Mouse (Mus musculus): ENCODE measurements around the gene Nipal3.
A peak's percentile ranks its signal among the peaks of the same experiment; 100 is the strongest.

The Nipal3 gene

DNA sequence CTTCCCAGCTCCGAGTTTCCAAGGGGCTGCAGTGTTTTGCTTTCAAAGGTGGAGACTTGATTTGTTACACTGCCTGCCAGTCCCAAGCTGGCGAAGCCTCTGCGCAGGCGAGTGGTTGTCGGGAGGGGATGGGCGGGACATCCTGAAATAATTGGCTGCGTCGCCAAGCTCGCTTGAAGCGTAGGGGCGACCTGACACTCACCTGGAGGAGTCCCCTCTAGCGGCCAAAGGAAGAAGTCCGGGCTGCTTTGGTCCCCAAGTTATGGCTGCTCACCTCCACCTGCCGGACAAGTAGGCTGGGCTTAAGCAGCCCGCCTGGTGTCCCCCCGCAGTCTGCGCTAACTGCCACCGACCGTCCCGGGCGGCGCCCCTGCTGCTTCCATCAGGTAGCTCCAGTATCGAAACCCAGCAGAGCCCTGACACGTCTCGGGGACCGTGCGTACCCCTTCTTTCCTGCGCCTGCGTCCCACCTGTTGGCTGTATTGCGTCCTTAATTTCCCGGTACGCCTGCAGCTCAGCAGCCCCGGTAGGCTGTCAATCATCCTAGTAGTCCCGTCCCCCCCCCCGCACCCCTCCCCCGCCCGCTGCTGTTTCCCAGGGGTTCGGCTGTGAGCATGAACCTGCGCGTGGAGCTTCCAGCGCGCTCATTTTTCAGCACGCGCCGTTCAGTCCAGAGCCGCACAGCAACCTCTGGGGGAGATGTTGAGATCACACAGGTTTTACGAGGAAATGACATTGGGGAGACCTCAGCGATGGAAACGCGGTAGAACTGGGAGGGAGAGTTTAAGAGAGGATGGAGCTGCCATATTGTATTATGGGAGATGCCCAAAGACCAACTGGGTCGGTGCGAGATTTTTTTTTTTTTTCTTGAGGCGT, at the start of gene Nipal3, which contains the start of gene Stpg1:
TSS of gene Nipal3 (minus strand) at position 518 of the 876 bp plus-strand sequence.
TSS of gene Stpg1 (plus strand) at position 270 of the 876 bp plus-strand sequence.
- DNase-seq = peak; percentile 95 to 96

DNA sequence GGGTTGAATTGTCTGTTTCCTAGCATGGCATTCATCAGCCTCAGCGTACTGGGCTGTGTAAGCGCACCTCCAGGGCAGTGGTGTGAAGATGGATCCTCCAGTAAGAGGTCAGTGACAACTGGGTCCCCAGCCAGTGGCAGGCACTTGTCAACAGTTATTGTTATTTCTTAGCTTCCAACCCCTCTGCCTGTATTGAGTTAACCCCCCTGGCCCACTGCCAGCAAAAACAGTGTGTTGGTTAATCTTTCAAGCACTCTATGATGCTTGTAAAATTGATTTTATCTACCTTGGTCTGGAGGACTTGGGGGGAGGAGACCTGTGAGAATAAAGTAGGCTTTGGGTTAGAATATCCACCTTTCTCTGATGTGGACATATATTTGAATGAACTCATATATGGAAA, 49.4 kb upstream of the Nipal3 start:
- DNase-seq = no peak

DNA sequence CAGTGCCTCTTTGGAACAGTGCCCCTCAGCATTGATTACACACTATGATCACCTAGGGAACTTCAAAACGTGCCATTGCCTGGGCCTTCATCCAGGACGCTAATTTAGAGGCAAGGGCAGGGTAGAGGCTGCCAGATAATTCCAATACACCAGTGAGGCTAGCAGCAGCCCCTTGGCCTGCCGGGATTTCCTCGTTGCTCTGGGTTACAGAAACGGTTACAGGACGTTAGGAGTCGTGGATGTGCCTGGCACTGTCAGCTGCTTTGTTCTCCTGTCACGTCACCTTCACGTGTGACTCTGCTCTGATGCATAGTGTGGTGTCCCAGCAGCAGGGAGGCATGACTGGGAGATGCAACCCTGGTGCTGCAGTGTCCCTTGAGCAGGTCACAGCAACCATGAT, 45.2 kb upstream of the Nipal3 start:
- DNase-seq = no peak

DNA sequence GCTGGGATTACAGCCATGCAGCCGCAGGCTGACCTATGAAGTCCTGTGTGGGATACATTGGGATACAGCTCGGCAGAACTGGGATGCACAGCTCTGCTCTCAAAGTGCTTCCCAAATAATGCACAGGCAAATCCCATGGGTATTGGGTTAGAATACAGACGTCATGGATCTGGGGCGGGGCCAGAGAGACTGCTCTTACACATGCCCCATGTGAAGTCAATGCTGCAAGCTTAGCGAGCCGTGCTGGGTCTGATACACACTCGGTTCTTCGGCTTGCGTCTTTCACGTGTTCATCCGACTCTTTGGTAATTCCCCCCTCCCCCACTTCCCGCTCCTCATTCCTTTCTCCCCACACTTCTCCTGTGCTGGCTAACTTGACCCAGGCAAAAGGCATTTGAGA, 44.2 kb upstream of the Nipal3 start:
- no peak for DNase-seq

DNA sequence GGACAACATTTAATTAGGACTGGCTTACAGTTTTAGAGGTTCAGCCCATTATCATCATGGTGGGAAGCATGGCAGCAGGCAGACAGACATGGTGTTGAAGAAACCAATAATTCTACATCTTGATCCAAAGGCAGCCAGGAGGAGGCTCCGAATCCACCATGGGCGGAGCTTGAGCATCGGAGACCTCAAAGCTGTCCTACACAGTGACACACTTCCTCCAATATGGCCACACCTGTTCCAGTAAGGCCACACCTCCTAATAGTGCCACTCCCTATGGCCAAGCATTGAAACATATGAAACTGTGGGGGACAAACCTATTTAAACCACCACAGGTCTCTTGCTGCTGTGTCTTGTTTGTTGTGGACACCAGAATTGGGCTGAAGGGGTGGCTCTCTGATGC, 40.2 kb upstream of the Nipal3 start:
- DNase-seq = no peak

DNA sequence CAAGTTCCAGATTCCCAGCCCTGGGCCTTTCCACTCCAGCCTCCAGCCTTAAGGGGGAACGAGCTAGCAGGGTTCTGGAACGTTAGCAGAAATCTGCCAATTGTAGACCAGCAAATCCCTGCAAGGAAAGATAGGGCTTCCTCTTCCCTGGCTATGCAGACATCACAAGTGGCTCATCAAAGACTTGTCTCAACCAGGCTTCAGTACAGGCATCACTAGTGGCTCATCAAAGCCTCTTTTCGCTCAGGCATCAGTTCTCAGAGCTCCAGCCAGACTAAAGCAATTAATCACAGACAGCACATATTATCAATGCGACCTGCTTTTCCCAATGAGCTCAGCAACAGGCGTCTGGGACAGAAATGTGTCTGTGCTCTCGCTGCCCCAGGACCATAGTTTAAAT, 38.2 kb upstream of the Nipal3 start:
- no peak for DNase-seq

- DNase-seq = no peak
Measured at GRCm38 (mm10) chr4:135531771-135532613, 37.2 kb upstream of the Nipal3 start.

DNA sequence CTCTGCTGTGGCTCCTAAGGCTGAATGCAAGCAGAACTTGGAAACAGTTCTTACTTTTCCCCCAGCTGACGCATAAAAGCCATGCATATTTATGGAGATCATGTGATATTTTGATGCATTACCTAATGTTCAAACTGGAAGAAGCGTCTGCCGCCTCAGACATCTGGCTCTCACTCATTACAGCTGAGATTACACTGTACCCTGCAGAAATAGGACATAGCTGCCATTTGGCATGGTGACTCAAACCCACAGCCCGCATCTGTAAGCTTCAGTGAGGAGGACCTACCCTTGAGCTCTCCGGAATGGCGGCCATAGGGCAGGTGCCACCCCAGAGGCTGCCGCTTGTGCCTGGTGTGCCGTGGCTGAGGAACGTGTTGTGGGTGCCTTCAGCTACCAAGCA, 36.4 kb upstream of the Nipal3 start:
- no peak for DNase-seq

GRCm38 (mm10) chr4:135530270-135530669, 35.4 kb upstream of the Nipal3 start:
- DNase-seq = no peak

GRCm38 (mm10) chr4:135526039-135526710, 31.3 kb upstream of the Nipal3 start:
- no peak for DNase-seq

DNA sequence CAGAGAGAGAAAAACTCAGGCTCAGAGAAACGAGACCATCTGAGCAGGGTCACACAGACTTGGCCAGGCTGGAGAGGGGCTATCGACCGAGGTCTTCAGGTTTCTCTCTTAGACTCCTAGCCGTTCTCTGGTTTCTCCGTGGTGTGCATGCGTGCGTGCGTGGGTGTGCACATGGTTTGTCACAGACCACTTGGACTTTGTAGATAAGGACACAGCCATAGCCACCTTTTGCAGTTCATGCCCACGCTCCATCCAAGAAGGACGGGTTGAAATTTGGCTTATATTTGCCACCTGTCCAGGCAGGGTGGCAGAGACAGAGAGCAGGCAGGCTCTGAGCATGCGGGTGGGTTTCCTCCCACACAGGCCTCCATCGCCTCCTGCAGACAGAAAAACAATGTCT, 30.2 kb upstream of the Nipal3 start:
- DNase-seq = no peak

DNA sequence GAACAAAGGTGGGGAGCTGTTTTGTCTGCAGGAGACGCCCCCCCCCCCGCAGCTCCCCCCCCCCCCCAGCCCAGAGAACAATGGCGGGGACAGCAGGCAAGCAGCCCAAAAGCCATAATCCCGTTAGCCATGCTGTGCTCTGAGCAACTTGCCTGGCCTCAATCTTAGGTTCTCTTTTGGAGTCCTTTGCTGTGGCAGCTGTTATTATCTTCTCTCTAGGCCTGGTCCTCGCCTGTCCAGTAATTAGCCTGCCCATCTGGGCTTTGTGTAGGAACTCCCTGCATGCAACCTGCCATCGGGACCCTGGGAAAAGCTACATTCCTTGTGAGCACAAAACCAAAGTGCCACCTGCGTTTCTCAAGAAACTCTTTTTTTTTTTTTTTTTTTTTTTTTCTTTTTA, 29.1 kb upstream of the Nipal3 start:
- DNase-seq = no peak

DNA sequence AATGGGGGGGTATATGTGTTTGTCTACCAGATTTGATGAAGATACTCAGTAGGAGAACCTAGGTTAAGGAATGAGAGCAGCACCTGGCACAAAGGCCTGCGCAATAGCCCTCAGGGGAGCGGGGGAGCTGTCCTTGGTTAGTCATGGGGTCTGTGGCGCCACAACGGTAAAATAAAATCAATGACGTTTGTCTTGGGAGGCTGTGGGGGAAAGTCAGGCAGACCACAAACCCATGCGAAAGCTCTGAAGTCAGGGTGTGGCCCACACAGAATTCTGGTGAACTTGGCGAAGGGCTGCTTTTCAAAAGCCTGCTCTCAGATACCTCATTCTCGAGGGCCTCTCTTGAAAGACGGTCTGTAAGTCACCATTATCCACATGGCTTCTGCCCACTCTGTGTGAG, 25.6 kb upstream of the Nipal3 start:
- DNase-seq = no peak

DNA sequence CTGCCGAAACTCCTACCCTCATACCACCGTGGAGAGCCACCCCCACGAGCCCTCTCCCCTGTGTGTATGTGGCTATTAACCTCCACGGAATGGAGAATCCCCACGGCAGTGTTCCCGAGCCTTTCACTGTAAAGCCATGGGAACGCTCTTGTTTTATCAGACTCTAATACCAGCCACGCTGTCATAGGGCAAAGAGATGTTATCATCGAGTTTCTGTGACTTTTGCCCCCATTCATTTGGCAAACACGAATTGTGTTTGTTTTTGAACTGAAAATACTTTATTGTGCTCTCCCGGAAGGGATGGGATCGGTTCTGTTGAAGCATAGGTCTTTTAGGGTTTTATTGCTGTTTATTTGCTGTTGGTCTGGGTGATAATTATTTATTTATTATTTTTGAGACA, 23.3 kb upstream of the Nipal3 start:
- no peak for DNase-seq

DNA sequence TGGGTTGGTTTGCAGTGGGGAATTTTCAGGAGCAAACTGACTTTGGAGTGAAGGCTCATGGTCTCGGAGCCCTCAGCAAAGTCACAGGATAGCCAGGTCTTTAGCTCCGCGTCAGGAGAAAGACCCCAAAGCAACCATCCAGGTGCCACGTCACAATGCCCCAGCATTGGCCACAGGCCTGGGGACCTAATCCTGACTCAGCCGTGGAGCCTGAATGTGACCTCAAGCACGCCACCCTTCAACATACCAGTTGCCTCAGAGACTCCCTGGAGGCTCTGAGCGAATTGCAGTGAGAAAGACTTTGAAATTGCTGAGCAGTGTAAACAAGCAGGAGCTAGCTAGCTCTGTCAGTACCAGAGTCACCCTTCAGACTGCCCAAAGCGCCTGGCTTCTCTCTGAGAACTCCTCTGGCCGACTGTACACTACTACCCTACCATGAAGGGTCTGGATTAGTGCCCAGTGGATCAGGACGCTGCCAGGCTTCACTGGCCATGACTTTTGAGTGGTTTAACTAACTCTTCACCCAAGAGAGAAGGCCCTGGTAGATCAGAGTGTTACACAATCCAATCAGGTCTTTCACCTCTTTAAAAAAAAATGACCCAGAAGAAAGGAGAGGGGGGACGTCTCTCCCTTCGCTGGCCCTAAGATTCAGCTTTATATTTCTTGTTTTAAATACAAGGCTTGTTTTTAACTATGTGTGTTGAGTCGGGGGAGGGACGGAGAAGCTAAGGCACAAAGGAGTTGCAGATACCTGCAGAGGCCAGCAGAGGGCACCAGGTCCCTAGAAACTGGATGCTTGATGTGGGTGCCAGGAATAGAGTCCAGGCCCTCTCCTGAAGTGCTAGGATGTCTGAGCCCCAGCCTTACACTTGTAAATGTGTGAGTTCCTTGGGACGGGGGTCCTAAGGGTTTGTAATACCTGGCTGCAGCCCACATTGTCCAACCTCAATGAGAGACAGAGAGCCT, 21.8 kb upstream of the Nipal3 start:
- DNase-seq = peak; percentile 42 to 63

DNA sequence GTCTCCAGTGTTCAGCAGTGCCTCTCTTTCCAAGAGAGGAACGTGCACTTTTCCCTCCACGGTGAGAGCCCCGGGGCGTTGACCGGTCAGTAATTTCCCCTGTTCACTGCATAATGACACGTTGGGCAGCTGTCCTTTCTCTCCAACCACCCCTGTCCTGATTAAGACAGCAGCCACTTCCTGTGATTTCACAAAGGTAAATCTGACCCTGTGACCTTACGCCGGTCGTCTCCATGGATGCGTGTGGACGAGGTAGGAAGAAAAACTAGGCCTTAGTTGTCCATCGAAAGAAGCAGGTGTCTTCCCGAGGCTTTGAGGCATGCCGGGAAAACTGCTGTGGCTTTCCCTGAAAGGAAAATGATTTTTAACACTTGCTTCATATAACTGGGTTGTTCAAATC, 20.1 kb upstream of the Nipal3 start:
- no peak for DNase-seq

GRCm38 (mm10) chr4:135513865-135514264, 19.0 kb upstream of the Nipal3 start:
- no peak for DNase-seq

DNA sequence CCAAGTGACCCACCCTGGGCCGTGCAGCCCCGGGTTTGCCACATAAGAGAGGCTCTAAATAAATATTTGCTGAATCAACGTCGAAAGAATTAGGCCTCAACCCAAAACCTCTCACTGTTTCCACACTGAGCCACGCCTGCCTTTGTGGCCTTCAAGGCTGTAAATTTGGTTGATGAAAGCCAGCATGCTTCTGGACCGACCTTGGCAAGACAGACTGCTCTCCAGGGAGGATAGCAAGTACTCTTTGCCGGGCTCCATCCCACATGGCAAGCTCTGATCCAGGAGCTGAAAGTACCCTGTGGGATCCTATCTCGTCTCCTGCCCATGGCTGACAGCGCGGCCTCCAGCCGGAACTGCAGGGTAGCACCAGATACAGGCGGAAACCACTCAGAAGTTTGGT, 14.7 kb upstream of the Nipal3 start:
- DNase-seq = no peak

DNA sequence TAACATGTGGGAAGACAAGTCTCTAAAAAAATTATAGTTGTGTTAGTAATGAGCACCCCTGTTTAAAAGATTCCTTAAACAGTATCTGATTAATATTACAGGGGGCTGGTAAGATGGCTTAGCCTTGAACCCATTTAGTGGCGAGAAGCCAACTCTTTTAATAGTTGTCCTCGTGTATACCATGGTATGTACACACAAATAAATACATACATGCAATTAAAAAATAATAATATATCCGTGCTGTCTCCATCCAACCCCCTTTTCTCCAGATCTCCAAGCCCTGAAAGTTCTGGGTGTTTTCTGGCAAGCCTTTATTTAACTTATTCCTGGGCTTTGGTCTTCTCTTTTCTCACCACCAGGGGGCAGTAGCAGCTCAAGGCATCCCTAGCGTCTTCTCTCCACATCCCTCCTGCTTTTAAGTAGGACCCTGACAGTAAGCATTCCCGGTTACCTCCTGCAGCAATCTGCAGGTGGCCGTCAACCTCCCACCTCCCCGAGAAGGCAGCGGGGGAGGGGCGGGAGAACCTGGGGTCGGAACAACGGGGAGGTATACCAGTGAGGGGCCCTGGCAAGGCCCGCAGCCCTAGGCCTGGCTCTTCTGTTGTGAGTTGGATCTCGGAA, 13.7 kb upstream of the Nipal3 start:
- peak; percentile 67 to 80 for DNase-seq

- peak; percentile 45 to 62 for DNase-seq
Measured at GRCm38 (mm10) chr4:135507547-135508350, 12.9 kb upstream of the Nipal3 start.

DNA sequence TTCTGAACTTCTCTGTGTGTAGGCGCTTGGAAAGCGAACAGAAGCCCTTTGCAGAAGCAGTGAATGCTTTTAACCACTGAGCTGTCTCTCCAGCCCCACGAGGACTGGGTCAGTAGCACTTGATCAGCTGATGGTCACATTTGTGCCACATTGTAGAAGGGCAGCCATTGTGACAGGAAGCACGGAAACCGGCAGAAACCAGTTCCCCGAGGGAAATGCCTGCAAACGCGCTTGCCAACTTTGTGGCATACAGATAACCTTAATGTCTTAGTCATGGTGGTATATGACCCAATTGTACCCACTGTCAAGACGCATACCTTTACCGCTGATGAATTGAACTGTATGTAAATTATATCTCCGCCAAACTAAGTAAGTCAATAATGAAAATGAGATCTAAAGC, 11.0 kb upstream of the Nipal3 start:
- DNase-seq = no peak

Measured in cerebellum, postnatal 25 days (tissue).